Comparison of ENCODE assay signal across 15 mouse cellular contexts in genomic region chr1:179443423-179443822, GRCm38 (mm10).
"Had no signal": no experiment of that assay in that cellular context is flagged by ENCODE, and none has a peak within 500 bp of the region (broad histone marks: within the 10 kb centered on the region; RNA-seq: fewer than 3 reads in every experiment).

No protein-coding gene starts in this region.

- H3K27ac ChIP-seq: limb, embryonic 15.5 days; liver, embryonic 12.5 days; midbrain, embryonic 15.5 days; neural tube, embryonic 15.5 days had no signal

- H3K4me2 ChIP-seq: limb, embryonic 15.5 days; liver, embryonic 12.5 days; lung, embryonic 14.5 days; midbrain, embryonic 11.5 days; midbrain, embryonic 15.5 days; neural tube, embryonic 15.5 days had no signal

- H3K4me3 ChIP-seq: limb, embryonic 15.5 days; liver, embryonic 12.5 days; midbrain, embryonic 15.5 days; neural tube, embryonic 15.5 days had no signal

- H3K9ac ChIP-seq: limb, embryonic 15.5 days; liver, embryonic 12.5 days; lung, embryonic 14.5 days; midbrain, embryonic 15.5 days; neural tube, embryonic 15.5 days had no signal

- DNase-seq: kidney, adult 11 months; kidney, postnatal 10 days; layer of hippocampus, adult 9-11 months; layer of hippocampus, postnatal 36 days; lung, embryonic 14.5 days; lung, postnatal 10 days; lung, postnatal 4 days; right cerebral cortex, adult 18-20 months; right cerebral cortex, postnatal 25 days; thymus, postnatal 36 days had no signal

- H3K4me1 ChIP-seq: liver, embryonic 12.5 days had no signal

- H3K9me3 ChIP-seq: limb, embryonic 15.5 days; liver, embryonic 12.5 days; midbrain, embryonic 15.5 days; neural tube, embryonic 15.5 days had no signal

- ATAC-seq: liver, embryonic 12.5 days; midbrain, embryonic 15.5 days had no signal

- H3K36me3 ChIP-seq: limb, embryonic 15.5 days; liver, embryonic 12.5 days; midbrain, embryonic 15.5 days; neural tube, embryonic 15.5 days had no signal

- H3K27me3 ChIP-seq: limb, embryonic 15.5 days; liver, embryonic 12.5 days; midbrain, embryonic 15.5 days; neural tube, embryonic 15.5 days had no signal
